Mouse (Mus musculus): ENCODE data around the gene Podxl2. TPM values are rescaled to one million over a fixed set of nuclear protein-coding genes. Genes with fewer than 3 reads are reported as not detected.

The Podxl2 gene
- polyA plus RNA-seq, 1 experiment = 7.7 TPM

DNA sequence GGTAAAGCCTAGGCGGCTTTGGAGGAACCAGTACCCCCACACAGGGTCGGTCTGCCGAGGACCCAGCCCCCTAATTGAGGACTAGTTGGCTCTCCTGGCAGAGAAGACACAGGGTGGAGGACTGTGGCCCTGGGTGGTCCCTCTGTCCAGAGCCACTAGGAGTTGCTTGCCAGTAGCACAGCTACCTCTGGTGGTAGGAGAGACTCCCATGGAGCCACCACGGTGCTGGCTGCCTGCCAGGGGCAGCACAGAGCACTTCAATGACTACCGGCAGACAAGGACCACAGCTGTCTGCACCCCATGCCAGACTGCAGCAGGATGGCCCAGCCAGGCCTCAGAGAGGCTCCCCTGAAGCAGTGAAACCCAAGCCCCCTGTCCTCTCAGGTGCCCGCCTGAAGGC lies 48.3 kb downstream of the Podxl2 start:
- Histone ChIP-seq H3K27ac (ENCODE audit: insufficient read depth, low read length) (no peak overlapping the region), H3K27me3 (ENCODE audit: control insufficient read depth, insufficient read depth, low read length) (no peaks in the 10 kb centered on the region), H3K4me1 (ENCODE audit: control insufficient read depth, insufficient read depth, insufficient read length) (peaks cover 6% of the 10 kb centered on the region; the same call in 1 of the 2 replicates), H3K4me3 (ENCODE audit: extremely low read depth, insufficient read depth, insufficient read length) (no peak overlapping the region), H3K36me3 (ENCODE audit: control insufficient read depth, insufficient read depth, low read length) (no peaks in the 10 kb centered on the region)
- TF ChIP-seq CTCF (IDR thresholded peaks at IDR 0.05; ENCODE audit: extremely low read depth, insufficient read depth, insufficient read length, insufficient replicate concordance) = no peak
- no peak for TF ChIP-seq POLR2A (IDR thresholded peaks at IDR 0.05; ENCODE audit: low read depth, low read length)
- no peak for DNase-seq (ENCODE audit: low read depth in 1 of 2, low spot score in 2 of 2)
- 53% methylated on average over 6 of the region's 6 CpGs for WGBS

DNA sequence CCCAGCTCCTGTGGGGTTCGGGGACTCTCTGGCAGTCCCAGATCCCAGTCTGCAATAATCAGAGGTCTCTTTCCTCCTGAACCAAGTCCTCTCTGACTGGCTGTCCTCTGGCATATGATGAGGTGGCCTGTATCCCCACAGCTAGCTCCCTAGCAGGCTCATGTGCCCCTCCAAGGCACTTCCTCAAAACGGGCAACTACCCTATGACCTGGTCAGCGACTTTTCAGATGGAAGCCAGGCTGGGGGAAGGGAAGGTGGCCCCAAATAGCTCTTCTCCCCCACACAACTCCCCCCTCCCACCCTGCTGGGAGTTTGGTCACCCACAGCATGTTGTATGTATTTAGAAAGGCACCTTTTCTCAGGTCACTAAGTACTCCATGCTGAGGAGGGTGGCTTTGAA lies 48.8 kb downstream of the Podxl2 start:
- no peak for DNase-seq (ENCODE audit: low read depth in 1 of 2, low spot score in 2 of 2)
- Histone ChIP-seq H3K36me3 (ENCODE audit: control insufficient read depth, insufficient read depth, low read length) (no peaks in the 10 kb centered on the region), H3K27me3 (ENCODE audit: control insufficient read depth, insufficient read depth, low read length) (no peaks in the 10 kb centered on the region), H3K4me3 (ENCODE audit: extremely low read depth, insufficient read depth, insufficient read length) (no peak overlapping the region), H3K4me1 (ENCODE audit: control insufficient read depth, insufficient read depth, insufficient read length) (peaks cover 6% of the 10 kb centered on the region; the same call in 1 of the 2 replicates), H3K27ac (ENCODE audit: insufficient read depth, low read length) (no peak overlapping the region)
- TF ChIP-seq CTCF (IDR thresholded peaks at IDR 0.05; ENCODE audit: extremely low read depth, insufficient read depth, insufficient read length, insufficient replicate concordance) = no peak
- TF ChIP-seq POLR2A (IDR thresholded peaks at IDR 0.05; ENCODE audit: low read depth, low read length) = no peak
- 43% methylated on average over 3 of the region's 3 CpGs for WGBS

DNA sequence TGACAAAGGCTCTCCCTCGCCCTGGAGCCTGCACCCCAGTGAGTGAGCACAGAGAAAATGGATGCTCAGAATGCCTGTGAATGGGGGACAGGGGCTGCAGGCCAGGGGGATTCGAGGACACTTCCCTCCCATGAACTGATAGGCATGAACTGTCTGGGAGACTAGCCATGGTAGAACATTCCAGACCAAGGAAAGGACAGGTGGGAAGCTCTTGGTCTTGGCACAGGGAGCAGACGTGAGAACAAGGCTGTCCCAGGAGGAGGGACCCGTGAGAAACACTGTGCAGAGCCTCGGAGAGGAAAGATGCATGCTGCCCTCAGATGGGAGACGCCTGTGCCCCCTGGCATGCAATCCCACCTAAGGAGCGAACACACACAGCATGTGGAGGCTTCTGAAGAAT lies 50.7 kb downstream of the Podxl2 start:
- peaks cover 13% of the 10 kb centered on the region; the same call in 1 of the 2 replicates for H3K4me1 ChIP-seq (ENCODE audit: control insufficient read depth, insufficient read depth, insufficient read length)
- no peak overlapping the region for H3K27ac ChIP-seq (ENCODE audit: insufficient read depth, low read length)
- TF ChIP-seq CTCF (IDR thresholded peaks at IDR 0.05; ENCODE audit: extremely low read depth, insufficient read depth, insufficient read length, insufficient replicate concordance) (no peak), POLR2A (IDR thresholded peaks at IDR 0.05; ENCODE audit: low read depth, low read length) (no peak)
- 88% methylated on average over 7 of the region's 7 CpGs for WGBS
- DNase-seq (ENCODE audit: low read depth in 1 of 2, low spot score in 2 of 2) = no peak
- H3K36me3 ChIP-seq (ENCODE audit: control insufficient read depth, insufficient read depth, low read length) = no peaks in the 10 kb centered on the region
- no peaks in the 10 kb centered on the region for H3K27me3 ChIP-seq (ENCODE audit: control insufficient read depth, insufficient read depth, low read length)
- H3K4me3 ChIP-seq (ENCODE audit: extremely low read depth, insufficient read depth, insufficient read length) = no peak overlapping the region

DNA sequence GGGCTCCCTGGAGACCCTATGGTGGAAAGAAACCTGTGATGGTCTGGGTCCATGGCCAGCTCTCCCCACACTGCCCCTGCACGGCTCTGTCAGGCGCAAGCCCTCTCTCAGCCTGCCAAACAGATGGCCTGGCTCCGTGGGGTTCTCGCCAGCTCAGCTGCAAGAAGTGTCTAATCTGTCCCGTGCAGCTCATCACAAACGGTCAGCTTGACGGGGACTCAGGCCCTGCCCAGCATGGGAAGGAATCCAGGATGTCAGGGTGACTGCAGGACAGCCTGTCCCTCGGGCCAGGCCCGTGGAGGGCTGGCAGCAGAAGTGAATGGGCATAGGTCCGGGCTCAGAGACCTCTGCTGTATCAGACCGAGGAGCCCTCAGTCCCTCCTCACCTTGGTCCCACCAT lies 52.9 kb downstream of the Podxl2 start:
- Histone ChIP-seq H3K27me3 (ENCODE audit: control insufficient read depth, insufficient read depth, low read length) (no peaks in the 10 kb centered on the region), H3K36me3 (ENCODE audit: control insufficient read depth, insufficient read depth, low read length) (no peaks in the 10 kb centered on the region), H3K4me1 (ENCODE audit: control insufficient read depth, insufficient read depth, insufficient read length) (peaks cover 7% of the 10 kb centered on the region; the same call in 1 of the 2 replicates), H3K4me3 (ENCODE audit: extremely low read depth, insufficient read depth, insufficient read length) (no peak overlapping the region), H3K27ac (ENCODE audit: insufficient read depth, low read length) (no peak overlapping the region)
- DNase-seq (ENCODE audit: low read depth in 1 of 2, low spot score in 2 of 2) = no peak
- WGBS = 87% methylated on average over 11 of the region's 11 CpGs
- TF ChIP-seq POLR2A (IDR thresholded peaks at IDR 0.05; ENCODE audit: low read depth, low read length) (no peak), CTCF (IDR thresholded peaks at IDR 0.05; ENCODE audit: extremely low read depth, insufficient read depth, insufficient read length, insufficient replicate concordance) (no peak)

DNA sequence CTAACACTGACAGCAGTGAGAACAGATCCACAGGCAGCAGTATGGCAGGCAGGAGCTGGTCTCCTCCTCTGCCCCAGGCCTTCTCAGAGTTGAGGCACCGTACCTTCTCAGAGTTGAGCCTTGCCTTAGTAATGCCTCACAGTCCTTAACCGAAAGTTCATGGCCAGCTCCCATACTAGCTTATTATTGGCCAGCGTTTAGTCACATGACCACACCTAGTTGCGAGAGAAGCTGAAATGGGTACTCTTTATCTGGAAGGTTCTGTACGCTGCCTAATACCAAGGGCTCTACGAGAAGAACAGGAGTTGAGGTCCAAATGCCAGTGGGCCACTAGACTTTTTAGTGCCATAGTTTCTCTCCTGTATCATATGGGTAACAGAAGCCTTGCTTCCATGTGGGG lies 53.5 kb downstream of the Podxl2 start:
- H3K4me3 ChIP-seq (ENCODE audit: extremely low read depth, insufficient read depth, insufficient read length) = no peak overlapping the region
- 90% methylated on average over 6 of the region's 6 CpGs for WGBS
- DNase-seq (ENCODE audit: low read depth in 1 of 2, low spot score in 2 of 2) = no peak

DNA sequence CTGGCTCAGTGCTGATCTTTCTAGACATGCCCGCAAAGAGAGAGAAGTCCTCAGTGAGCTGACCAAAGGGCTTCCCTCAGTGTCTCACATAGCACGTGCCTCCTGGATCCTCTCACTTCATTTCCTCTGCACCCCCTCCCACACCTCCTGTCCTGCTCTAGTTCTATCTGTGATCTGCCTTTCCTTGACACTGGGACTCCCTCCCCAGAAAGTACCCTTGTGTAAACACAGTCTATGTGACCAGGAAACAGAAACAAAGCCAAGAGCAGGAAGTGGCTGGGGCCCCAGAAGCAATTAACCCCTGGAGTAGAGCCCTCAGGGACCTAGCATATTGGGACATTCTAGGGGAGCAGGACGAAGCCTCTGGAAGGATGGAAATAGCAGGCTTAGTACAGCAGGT lies 54.0 kb downstream of the Podxl2 start:
- no peak for DNase-seq (ENCODE audit: low read depth in 1 of 2, low spot score in 2 of 2)
- Histone ChIP-seq H3K4me1 (ENCODE audit: control insufficient read depth, insufficient read depth, insufficient read length) (peaks cover 7% of the 10 kb centered on the region; the same call in 1 of the 2 replicates), H3K27me3 (ENCODE audit: control insufficient read depth, insufficient read depth, low read length) (no peaks in the 10 kb centered on the region), H3K27ac (ENCODE audit: insufficient read depth, low read length) (no peak overlapping the region), H3K36me3 (ENCODE audit: control insufficient read depth, insufficient read depth, low read length) (no peaks in the 10 kb centered on the region), H3K4me3 (ENCODE audit: extremely low read depth, insufficient read depth, insufficient read length) (no peak overlapping the region)
- 27% methylated on average over 3 of the region's 3 CpGs for WGBS
- TF ChIP-seq CTCF (IDR thresholded peaks at IDR 0.05; ENCODE audit: extremely low read depth, insufficient read depth, insufficient read length, insufficient replicate concordance) (no peak), POLR2A (IDR thresholded peaks at IDR 0.05; ENCODE audit: low read depth, low read length) (no peak)

More for the DNA sequence above, 53.5 kb downstream of the Podxl2 start:
- Histone ChIP-seq H3K27me3 (ENCODE audit: control insufficient read depth, insufficient read depth, low read length) (no peaks in the 10 kb centered on the region), H3K36me3 (ENCODE audit: control insufficient read depth, insufficient read depth, low read length) (no peaks in the 10 kb centered on the region), H3K27ac (ENCODE audit: insufficient read depth, low read length) (no peak overlapping the region), H3K4me1 (ENCODE audit: control insufficient read depth, insufficient read depth, insufficient read length) (peaks cover 7% of the 10 kb centered on the region; the same call in 1 of the 2 replicates)
- no peak for TF ChIP-seq CTCF (IDR thresholded peaks at IDR 0.05; ENCODE audit: extremely low read depth, insufficient read depth, insufficient read length, insufficient replicate concordance)
- no peak for TF ChIP-seq POLR2A (IDR thresholded peaks at IDR 0.05; ENCODE audit: low read depth, low read length)

DNA sequence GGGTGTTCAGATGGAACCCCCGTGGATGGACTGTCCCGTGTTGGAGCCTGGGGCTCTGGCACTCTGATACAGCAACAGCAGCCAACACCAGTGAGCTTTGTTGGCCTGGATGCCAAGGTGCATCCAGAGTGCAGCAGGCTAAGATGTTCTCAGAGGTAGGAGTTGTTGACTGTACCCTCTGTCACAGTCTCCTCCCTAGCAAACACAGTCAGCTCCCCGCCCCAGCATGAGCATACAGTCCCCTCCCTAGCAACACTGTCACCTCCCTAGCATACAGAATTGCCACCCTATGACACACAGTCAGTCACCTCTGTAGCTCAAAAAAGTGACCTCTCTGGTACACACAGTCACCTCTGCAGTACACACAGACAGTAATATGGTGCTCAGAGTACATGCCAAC lies 57.9 kb downstream of the Podxl2 start:
- Histone ChIP-seq H3K4me3 (ENCODE audit: extremely low read depth, insufficient read depth, insufficient read length) (no peak overlapping the region), H3K4me1 (ENCODE audit: control insufficient read depth, insufficient read depth, insufficient read length) (peaks cover 10% of the 10 kb centered on the region; the same call in 1 of the 2 replicates), H3K27me3 (ENCODE audit: control insufficient read depth, insufficient read depth, low read length) (no peaks in the 10 kb centered on the region), H3K27ac (ENCODE audit: insufficient read depth, low read length) (no peak overlapping the region), H3K36me3 (ENCODE audit: control insufficient read depth, insufficient read depth, low read length) (no peaks in the 10 kb centered on the region)
- TF ChIP-seq CTCF (IDR thresholded peaks at IDR 0.05; ENCODE audit: extremely low read depth, insufficient read depth, insufficient read length, insufficient replicate concordance) = no peak
- TF ChIP-seq POLR2A (IDR thresholded peaks at IDR 0.05; ENCODE audit: low read depth, low read length) = no peak
- WGBS = 94% methylated on average over 3 of the region's 3 CpGs
- DNase-seq (ENCODE audit: low read depth in 1 of 2, low spot score in 2 of 2) = no peak

All from spleen, adult 2 months (tissue).